Mouse (Mus musculus) small intestine, adult 2 months (tissue): ENCODE data around the gene Ddx23.

Experiments
- CTCF ChIP-seq: fragments of 200-500 bp; IDR thresholded peaks from 2 replicates; pipeline ENCODE4 v1.5.1; 2012; ENCODE audit warnings: low read depth, mild to moderate bottlenecking, control low read depth, inconsistent platforms, low read length, moderate library complexity, mixed read lengths; ENCODE audit not compliant: insufficient replicate concordance, insufficient read length; ENCODE audit errors: extremely low read depth
- POLR2A ChIP-seq: fragments of 200-500 bp; IDR thresholded peaks from 2 replicates; pipeline ENCODE4 v1.6.1; 2012; ENCODE audit warnings: low read depth, mild to moderate bottlenecking, control low read depth, inconsistent platforms, low read length, moderate library complexity

DNA sequence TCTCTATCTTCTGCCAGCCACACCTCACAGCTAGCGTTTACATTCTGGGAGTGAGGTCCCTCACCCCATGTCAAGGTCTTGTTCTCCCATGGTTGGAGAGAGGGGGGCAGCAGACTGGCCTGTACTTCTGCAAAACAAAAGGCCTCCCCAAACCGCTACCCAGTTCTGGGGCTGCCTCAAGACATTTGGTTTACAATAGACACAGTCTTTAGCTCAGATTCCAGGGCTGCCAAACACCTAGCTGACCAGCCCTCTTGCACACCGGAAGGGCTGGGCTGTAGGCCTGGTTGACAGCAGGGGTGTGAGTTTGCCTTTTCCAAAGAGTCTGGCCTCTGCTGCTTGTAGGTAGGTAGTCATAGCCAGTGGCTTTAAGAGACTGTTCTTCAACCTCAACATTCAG is 25.5 kb downstream of the Ddx23 start:
- TF ChIP-seq POLR2A (no peak), CTCF (no peak)
